Mouse (Mus musculus) thymus, postnatal 25 days (tissue): ENCODE measurements around the gene Gm29427.

Source experiments
- DNase-seq: peaks from one replicate; pipeline ENCODE4 v3.0.0; 2022

Gm29427 gene

GRCm38 (mm10) chr1:130715561-130716217, at the start of gene Gm29427:
Gene Gm29427, minus strand, starts transcription at chr1:130715799.
- peak; percentile 97 for DNase-seq

- DNase-seq, result no peak
Measured at GRCm38 (mm10) chr1:130764027-130764461, 48.4 kb upstream of the Gm29427 start.

- DNase-seq, result no peak
Measured at GRCm38 (mm10) chr1:130762045-130762760, 46.6 kb upstream of the Gm29427 start.

- DNase-seq, result no peak
Measured at GRCm38 (mm10) chr1:130761597-130761996, 46.0 kb upstream of the Gm29427 start.

- DNase-seq, result no peak
Measured at GRCm38 (mm10) chr1:130759689-130760088, 44.1 kb upstream of the Gm29427 start.

GRCm38 (mm10) chr1:130746819-130747218, 31.2 kb upstream of the Gm29427 start:
- no peak for DNase-seq

- DNase-seq, result no peak
Measured at GRCm38 (mm10) chr1:130745591-130745990, 30.0 kb upstream of the Gm29427 start.

GRCm38 (mm10) chr1:130744961-130745360, 29.4 kb upstream of the Gm29427 start:
- no peak for DNase-seq

GRCm38 (mm10) chr1:130744217-130744616, 28.6 kb upstream of the Gm29427 start:
- no peak for DNase-seq

GRCm38 (mm10) chr1:130743775-130744174, 28.2 kb upstream of the Gm29427 start:
- DNase-seq, result peak; percentile 34

GRCm38 (mm10) chr1:130742201-130742600, 26.6 kb upstream of the Gm29427 start:
- no peak for DNase-seq

- no peak for DNase-seq
Measured at GRCm38 (mm10) chr1:130740781-130741720, 25.5 kb upstream of the Gm29427 start.

- DNase-seq, result no peak
Measured at GRCm38 (mm10) chr1:130740227-130740648, 24.6 kb upstream of the Gm29427 start.

- DNase-seq, result no peak
Measured at GRCm38 (mm10) chr1:130739636-130740035, 24.0 kb upstream of the Gm29427 start.

GRCm38 (mm10) chr1:130738551-130739106, 23.0 kb upstream of the Gm29427 start:
- no peak for DNase-seq

- DNase-seq, result no peak
Measured at GRCm38 (mm10) chr1:130737916-130738315, 22.3 kb upstream of the Gm29427 start.

GRCm38 (mm10) chr1:130737411-130737881, 21.8 kb upstream of the Gm29427 start:
- no peak for DNase-seq

- no peak for DNase-seq
Measured at GRCm38 (mm10) chr1:130734852-130735251, 19.3 kb upstream of the Gm29427 start.

- no peak for DNase-seq
Measured at GRCm38 (mm10) chr1:130734452-130734851, 18.9 kb upstream of the Gm29427 start.

- no peak for DNase-seq
Measured at GRCm38 (mm10) chr1:130733671-130734070, 18.1 kb upstream of the Gm29427 start.

- DNase-seq, result no peak
Measured at GRCm38 (mm10) chr1:130732706-130733658, 17.4 kb upstream of the Gm29427 start.
